Mouse (Mus musculus) lung, adult 2 months (tissue): Measurements from ENCODE around the gene Ppia.

ENCODE experiments used
- CTCF ChIP-seq: fragments of 200-500 bp; IDR thresholded peaks from 2 replicates; pipeline ENCODE4 v1.5.1; 2011; ENCODE audit warnings: mild to moderate bottlenecking, low read length, control low read depth; ENCODE audit not compliant: insufficient read depth
- POLR2A ChIP-seq: fragments of 200-500 bp; IDR thresholded peaks from 2 replicates; pipeline ENCODE4 v1.6.1; 2011; ENCODE audit warnings: low read depth, mild to moderate bottlenecking, control low read depth, low read length, borderline replicate concordance; ENCODE audit errors: extremely low read depth

DNA sequence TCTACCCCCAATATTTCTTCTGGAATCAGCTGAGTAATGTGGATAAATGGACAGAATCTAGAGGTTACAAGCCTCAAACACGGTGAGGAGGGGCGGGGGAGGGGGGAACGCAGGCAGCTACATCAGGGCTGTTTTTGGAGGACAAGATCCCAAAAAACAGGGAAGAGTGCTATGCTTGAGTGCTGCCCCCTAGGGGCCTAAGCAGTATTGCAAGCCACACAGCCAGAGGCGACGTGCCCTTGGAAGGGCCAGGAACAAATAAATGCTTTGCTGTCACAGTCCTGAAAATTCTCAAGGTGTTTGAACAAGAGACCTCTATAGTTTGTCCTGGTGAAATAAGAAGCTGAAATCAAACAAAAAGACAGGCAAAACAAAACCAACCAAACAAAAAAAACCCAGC lies 3.6 kb upstream of the Ppia start:
- TF ChIP-seq CTCF (peak; percentile 85), POLR2A (no peak)
